Mouse (Mus musculus) brain, embryonic 14.5 days (tissue): ENCODE data around the gene Slc44a5.

ENCODE experiments used
- CTCF ChIP-seq: fragments of 200-500 bp; IDR thresholded peaks from 2 replicates; pipeline ENCODE4 v1.5.1; 2012; ENCODE audit warnings: inconsistent platforms, mild to moderate bottlenecking, moderate library complexity, borderline replicate concordance; ENCODE audit not compliant: insufficient read depth, insufficient read length; ENCODE audit errors: extremely low read depth
- POLR2A ChIP-seq: fragments of 200-500 bp; IDR thresholded peaks from 2 replicates; pipeline ENCODE4 v1.6.1; 2012; ENCODE audit warnings: mild to moderate bottlenecking, inconsistent platforms, borderline replicate concordance; ENCODE audit not compliant: poor library complexity, insufficient read depth, insufficient read length, severe bottlenecking; ENCODE audit errors: extremely low read depth

DNA sequence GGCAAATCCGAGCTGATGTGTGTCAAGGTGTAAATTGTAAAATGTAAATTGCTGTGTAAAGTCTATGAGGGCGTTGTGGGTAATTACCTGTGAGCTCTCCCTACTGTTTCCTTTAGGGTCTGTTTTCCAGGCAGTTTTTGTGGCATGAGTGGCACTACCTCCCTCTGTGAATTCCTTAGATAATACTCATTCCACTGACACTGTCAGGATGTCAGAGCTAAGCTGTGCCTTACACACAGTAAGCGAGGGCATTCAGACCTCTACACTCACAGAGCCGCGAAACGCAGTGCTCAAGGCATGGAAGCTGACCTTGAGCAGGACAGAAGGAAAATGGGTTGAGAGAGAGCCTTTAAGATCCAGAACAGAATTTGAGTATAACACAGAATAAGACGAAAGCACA is 80.1 kb downstream of the Slc44a5 start:
- TF ChIP-seq POLR2A (no peak), CTCF (no peak)
